Mouse (Mus musculus) ES-Bruce4 (cell line): ENCODE data around the gene Fzd5.

ENCODE experiments used
- CTCF ChIP-seq: IDR thresholded peaks from one replicate; pipeline ENCODE4 v1.8.1; 2011; ENCODE audit warnings: low read depth, low read length
- EP300 ChIP-seq: IDR thresholded peaks from 2 replicates; pipeline ENCODE4 v1.6.1; 2011; ENCODE audit warnings: low read depth, low read length; ENCODE audit not compliant: insufficient read depth
- POLR2A ChIP-seq: IDR thresholded peaks from one replicate; pipeline ENCODE4 v1.8.1; 2011; ENCODE audit warnings: low read length; ENCODE audit not compliant: insufficient read depth

GRCm38 (mm10) chr1:64742741-64743408 is 5.3 kb upstream of the Fzd5 start:
- TF ChIP-seq CTCF = no peak
- TF ChIP-seq POLR2A = no peak
- TF ChIP-seq EP300 = no peak
